ENCODE assay signal across 11 mouse cellular contexts in genomic region chr9:112951567-112951966, GRCm38 (mm10).
"Had no signal": no experiment of that assay in that cellular context is flagged by ENCODE, and none has a peak within 500 bp of the region (broad histone marks: within the 10 kb centered on the region; RNA-seq: fewer than 3 reads in every experiment).

No protein-coding gene starts in this region.

- DNase-seq: kidney, adult 9 months; kidney, postnatal 36 days; layer of hippocampus, postnatal 36 days; liver; liver, embryonic 13.5 days; lung, adult 2 months; lung, postnatal 36 days; midbrain, embryonic 14.5 days; right cerebral cortex, adult 18-20 months; right cerebral cortex, postnatal 25 days; thymus, postnatal 4 days had no signal
